Mouse (Mus musculus) lung, postnatal 0 days (tissue): Measurements from ENCODE around the gene Snx10.

Experiments used
- CTCF ChIP-seq: IDR thresholded peaks from 2 replicates; pipeline ENCODE4 v1.5.1; 2016; ENCODE audit warnings: antibody characterized with exemption, mild to moderate bottlenecking
- EP300 ChIP-seq: IDR thresholded peaks from 2 replicates; pipeline ENCODE4 v1.6.1; 2016; ENCODE audit warnings: antibody characterized with exemption, mild to moderate bottlenecking, control low read depth

- TF ChIP-seq CTCF (no peak), EP300 (no peak)
These were observed 42.2 kb upstream of the Snx10 start for GRCm38 (mm10) chr6:51481548-51481947.
